Mouse (Mus musculus): Measurements from ENCODE around the gene Vps54.
"Not testable (repeated sequence)": the region's sequence is repeated elsewhere in the genome, so short reads cannot be mapped to it uniquely, and the experiment has no call there.

DNA sequence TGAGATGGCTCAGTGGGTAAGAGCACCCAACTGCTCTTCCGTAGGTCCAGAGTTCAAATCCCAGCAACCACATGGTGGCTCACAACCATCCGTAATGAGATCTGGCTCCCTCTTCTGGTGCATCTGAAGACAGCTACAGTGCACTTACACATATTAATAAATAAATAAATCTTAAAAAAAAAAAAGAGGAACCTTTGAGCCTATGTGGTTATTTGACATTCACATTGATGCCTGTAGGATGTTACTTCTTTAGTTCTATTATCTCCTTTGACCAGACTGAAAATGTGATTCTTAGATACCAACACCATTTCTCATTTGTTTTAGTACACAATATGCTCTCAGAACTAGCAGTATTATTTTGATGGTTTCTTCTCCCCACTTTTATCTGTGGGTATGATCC, 49.1 kb downstream of the Vps54 start:
- TF ChIP-seq CTCF, EP300 (IDR thresholded peaks at IDR 0.05; ENCODE audit: low read depth): not testable (repeated sequence)

Measured in heart, postnatal 0 days (tissue).